Mouse (Mus musculus) E14TG2a.4 (cell line): ENCODE results near the gene Gtf2h4.

Experiments used
- CTCF ChIP-seq: conservative IDR thresholded peaks from 2 replicates; pipeline ENCODE4 v1.5.1; 2014; ENCODE audit warnings: low read length
- POU5F1 ChIP-seq: IDR thresholded peaks from 2 replicates; pipeline ENCODE4 v1.6.1; 2014; ENCODE audit warnings: low read length, borderline replicate concordance

DNA sequence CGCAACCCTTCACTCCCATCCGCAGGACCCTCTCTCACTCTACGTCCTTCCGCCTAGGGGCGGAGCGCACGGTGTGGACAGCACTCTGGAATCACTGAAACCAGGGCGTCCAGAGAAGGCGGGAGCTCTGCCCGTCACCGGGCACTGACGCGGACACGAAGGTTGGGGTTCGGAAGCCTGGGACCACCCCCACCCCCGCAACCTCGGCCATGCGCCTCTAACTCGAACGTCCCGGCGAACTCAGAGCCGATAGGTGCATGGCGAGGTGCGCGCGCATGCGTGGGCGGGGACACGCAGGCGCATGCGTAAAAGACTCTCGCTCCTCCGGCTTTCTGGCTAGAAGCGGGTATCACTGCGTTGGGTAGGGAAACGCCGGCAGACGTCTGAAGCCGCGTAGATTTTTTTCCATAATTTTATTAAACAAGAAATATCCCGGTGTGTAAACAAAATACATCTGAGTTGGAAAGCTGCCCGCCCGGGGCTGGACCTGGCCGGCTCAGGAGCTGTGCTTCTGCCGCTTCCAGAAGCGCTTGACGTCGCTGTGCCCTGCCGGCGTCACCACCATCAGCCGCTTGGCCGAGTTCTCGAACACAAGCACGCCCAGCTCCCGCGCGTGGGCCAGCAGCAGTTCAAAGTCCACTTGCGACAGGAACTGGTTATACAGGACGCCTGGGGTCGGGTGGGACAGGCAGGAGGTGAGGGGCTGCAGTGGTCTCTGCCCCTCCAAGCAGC lies 6.0 kb downstream of the Gtf2h4 start, which contains the start of gene Vars2:
- TF ChIP-seq CTCF: no peak
- no peak for TF ChIP-seq POU5F1
